Mouse (Mus musculus): Measurements from ENCODE around the gene Exoc3l2.

Gene Exoc3l2

DNA sequence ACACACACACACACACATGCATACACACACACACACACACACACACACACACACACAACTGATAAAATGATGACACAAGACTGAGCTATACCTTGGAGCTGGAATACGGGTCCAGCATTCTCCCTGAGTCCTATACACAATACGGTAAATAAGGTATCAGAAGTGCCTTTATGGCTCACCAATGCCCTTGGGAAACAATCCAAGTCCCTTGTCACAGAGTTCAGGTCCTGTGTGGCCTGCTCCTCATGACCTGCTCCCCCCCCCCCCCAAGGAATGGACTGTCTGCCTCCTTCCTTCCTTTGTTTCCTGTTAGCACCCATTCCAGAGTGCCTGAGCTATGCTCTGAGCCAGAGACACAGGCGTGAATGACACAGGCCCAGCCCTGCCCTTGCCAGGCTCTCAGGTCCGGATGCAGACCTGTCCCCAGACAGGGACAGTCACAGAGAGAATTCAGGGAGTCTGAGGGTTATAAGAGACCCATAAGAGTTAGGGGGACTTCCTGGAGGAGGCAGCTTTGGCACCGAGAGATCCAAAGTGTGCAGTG is 3.5 kb downstream of the Exoc3l2 start:
- H3K4me1 ChIP-seq (replicated peaks; ENCODE audit: low read depth, low read length): peaks cover 77% of the 10 kb centered on the region
- no peaks in the 10 kb centered on the region for H3K9me3 ChIP-seq (ENCODE audit: low read length)
- H3K27me3 ChIP-seq (ENCODE audit: insufficient read depth, low read length): peaks cover 51% of the 10 kb centered on the region
- TF ChIP-seq NANOG (IDR thresholded peaks at IDR 0.05; ENCODE audit: borderline replicate concordance, low read length) (no peak), POU5F1 (IDR thresholded peaks at IDR 0.05; ENCODE audit: borderline replicate concordance, low read length) (no peak), CTCF (conservative IDR thresholded peaks at IDR 0.05; ENCODE audit: low read length) (no peak)
- H3K4me3 ChIP-seq (replicated peaks; ENCODE audit: low read length): no peak overlapping the region
- H3K36me3 ChIP-seq (ENCODE audit: insufficient read depth, low read length): no peaks in the 10 kb centered on the region

DNA sequence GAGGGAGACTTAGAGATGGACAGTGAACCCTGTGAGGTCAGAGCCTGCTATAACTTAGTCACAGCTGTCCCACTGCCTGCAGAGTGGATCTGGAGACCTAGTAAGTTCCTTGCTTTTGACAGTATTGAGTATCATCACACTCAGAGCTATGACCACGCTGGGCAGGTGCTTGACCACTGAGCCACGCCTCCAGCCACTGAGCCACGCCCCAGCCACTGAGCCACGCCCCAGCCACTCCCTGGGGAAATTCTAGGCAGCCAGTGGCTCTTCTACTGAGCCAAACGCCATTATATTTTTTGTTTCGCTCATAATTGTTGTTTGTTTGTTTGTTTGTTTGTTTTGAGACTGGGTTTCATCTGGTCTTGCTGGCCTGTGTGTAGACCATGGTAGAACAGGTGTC is 4.5 kb downstream of the Exoc3l2 start:
- Histone ChIP-seq H3K36me3 (ENCODE audit: insufficient read depth, low read length) (no peaks in the 10 kb centered on the region), H3K4me3 (replicated peaks; ENCODE audit: low read length) (no peak overlapping the region), H3K4me1 (replicated peaks; ENCODE audit: low read depth, low read length) (peaks cover 77% of the 10 kb centered on the region), H3K27me3 (ENCODE audit: insufficient read depth, low read length) (peaks cover 61% of the 10 kb centered on the region), H3K9me3 (ENCODE audit: low read length) (no peaks in the 10 kb centered on the region)
- TF ChIP-seq POU5F1 (IDR thresholded peaks at IDR 0.05; ENCODE audit: borderline replicate concordance, low read length) (no peak), CTCF (conservative IDR thresholded peaks at IDR 0.05; ENCODE audit: low read length) (no peak), NANOG (IDR thresholded peaks at IDR 0.05; ENCODE audit: borderline replicate concordance, low read length) (no peak)

DNA sequence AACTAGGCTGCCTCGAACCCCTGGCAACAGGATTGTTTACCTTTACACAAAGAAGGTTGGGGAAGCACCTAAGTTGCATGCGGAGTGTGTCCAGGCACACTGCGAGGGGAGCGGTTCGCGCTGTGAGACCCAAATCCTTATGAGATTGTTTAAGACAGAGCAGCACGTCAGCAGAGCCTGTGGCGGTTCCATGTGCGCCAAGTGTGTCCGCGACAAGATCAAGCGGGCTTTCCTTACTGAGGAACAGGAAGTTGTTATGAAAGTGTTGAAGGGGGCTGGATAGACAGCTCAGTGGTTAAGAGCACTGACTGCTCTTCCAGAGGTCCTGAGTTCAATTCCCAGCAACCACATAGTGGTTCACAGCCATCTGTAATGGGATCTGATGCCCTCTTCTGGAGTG is 5.1 kb downstream of the Exoc3l2 start:
- Histone ChIP-seq H3K27me3 (ENCODE audit: insufficient read depth, low read length) (peaks cover 67% of the 10 kb centered on the region), H3K4me3 (replicated peaks; ENCODE audit: low read length) (no peak overlapping the region), H3K4me1 (replicated peaks; ENCODE audit: low read depth, low read length) (peaks cover 76% of the 10 kb centered on the region), H3K36me3 (ENCODE audit: insufficient read depth, low read length) (no peaks in the 10 kb centered on the region), H3K9me3 (ENCODE audit: low read length) (no peaks in the 10 kb centered on the region)
- TF ChIP-seq CTCF (conservative IDR thresholded peaks at IDR 0.05; ENCODE audit: low read length) (no peak), NANOG (IDR thresholded peaks at IDR 0.05; ENCODE audit: borderline replicate concordance, low read length) (no peak), POU5F1 (IDR thresholded peaks at IDR 0.05; ENCODE audit: borderline replicate concordance, low read length) (no peak)

DNA sequence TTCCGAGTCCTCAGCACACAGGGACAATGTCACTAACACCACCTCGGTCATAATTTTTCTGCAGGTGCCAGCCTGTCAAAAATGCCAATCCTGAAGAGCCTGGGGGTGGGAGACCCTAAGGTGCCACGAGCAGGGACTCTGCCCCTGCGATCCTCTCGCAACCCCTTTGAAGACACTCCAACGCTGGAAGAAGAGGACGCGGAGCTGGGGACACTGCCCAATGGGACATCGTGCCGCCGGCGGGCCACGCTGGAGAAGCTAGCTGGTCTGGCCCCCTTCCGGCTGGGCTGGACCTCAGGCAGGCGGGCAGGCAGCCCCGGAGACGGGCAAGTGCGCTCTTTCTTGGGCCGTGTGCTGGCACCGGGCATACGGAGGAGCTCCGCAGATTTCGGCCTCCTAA is 6.3 kb downstream of the Exoc3l2 start:
- TF ChIP-seq POU5F1 (IDR thresholded peaks at IDR 0.05; ENCODE audit: borderline replicate concordance, low read length): no peak
- TF ChIP-seq CTCF (conservative IDR thresholded peaks at IDR 0.05; ENCODE audit: low read length): no peak
- TF ChIP-seq NANOG (IDR thresholded peaks at IDR 0.05; ENCODE audit: borderline replicate concordance, low read length): no peak
- H3K4me3 ChIP-seq (replicated peaks; ENCODE audit: low read length): peak overlapping the region; percentile 77
- no peaks in the 10 kb centered on the region for H3K36me3 ChIP-seq (ENCODE audit: insufficient read depth, low read length)
- peaks cover 73% of the 10 kb centered on the region for H3K27me3 ChIP-seq (ENCODE audit: insufficient read depth, low read length)
- peaks cover 72% of the 10 kb centered on the region for H3K4me1 ChIP-seq (replicated peaks; ENCODE audit: low read depth, low read length)
- H3K9me3 ChIP-seq (ENCODE audit: low read length): no peaks in the 10 kb centered on the region

DNA sequence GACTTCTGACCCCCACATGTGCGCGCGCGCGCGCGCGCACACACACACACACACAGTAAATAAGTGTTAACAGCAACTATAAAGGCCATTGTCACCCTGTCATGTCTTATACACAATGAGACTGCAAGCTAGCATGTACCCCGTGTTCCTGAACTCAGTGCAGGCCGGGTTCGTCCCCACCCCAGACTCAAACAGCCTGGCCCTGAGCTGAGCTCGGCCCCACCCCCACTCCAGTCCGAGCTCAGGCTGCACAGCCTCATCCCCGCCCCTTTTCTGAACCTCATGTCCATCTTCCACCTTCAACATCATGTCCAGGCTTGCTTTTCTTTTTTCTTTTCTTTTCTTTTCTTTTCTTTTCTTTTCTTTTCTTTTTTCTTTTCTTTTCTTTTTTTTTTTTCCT is 7.2 kb downstream of the Exoc3l2 start:
- H3K27me3 ChIP-seq (ENCODE audit: insufficient read depth, low read length): peaks cover 74% of the 10 kb centered on the region
- peaks cover 63% of the 10 kb centered on the region for H3K4me1 ChIP-seq (replicated peaks; ENCODE audit: low read depth, low read length)
- TF ChIP-seq NANOG (IDR thresholded peaks at IDR 0.05; ENCODE audit: borderline replicate concordance, low read length) (no peak), POU5F1 (IDR thresholded peaks at IDR 0.05; ENCODE audit: borderline replicate concordance, low read length) (no peak), CTCF (conservative IDR thresholded peaks at IDR 0.05; ENCODE audit: low read length) (no peak)
- peaks cover 3% of the 10 kb centered on the region; the same call in 1 of the 2 replicates for H3K9me3 ChIP-seq (ENCODE audit: low read length)
- H3K4me3 ChIP-seq (replicated peaks; ENCODE audit: low read length): no peak overlapping the region
- H3K36me3 ChIP-seq (ENCODE audit: insufficient read depth, low read length): no peaks in the 10 kb centered on the region

DNA sequence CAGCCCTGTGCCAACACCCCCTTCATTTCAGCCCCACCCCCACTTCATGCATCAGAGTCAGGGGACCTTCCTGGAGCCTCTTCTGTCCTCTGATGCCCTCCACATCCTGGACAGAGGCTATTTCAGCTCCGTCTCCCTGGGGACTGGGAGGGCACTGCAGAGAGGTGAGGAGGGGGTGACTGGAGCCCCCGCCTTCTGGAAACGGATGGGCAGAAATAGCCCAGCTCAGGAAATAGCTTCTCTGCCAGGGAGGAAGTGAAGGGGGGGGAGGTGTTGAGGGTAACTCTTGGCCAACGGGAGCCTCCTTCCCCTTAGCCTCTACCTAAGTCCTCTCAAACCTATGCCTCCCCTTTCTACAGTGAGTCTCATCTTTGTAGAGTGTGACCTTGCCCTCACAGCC is 9.3 kb downstream of the Exoc3l2 start:
- H3K27me3 ChIP-seq (ENCODE audit: insufficient read depth, low read length): peaks cover 73% of the 10 kb centered on the region
- H3K36me3 ChIP-seq (ENCODE audit: insufficient read depth, low read length): no peaks in the 10 kb centered on the region
- H3K4me1 ChIP-seq (replicated peaks; ENCODE audit: low read depth, low read length): peaks cover 52% of the 10 kb centered on the region
- no peak for TF ChIP-seq NANOG (IDR thresholded peaks at IDR 0.05; ENCODE audit: borderline replicate concordance, low read length)
- TF ChIP-seq CTCF (conservative IDR thresholded peaks at IDR 0.05; ENCODE audit: low read length): no peak
- TF ChIP-seq POU5F1 (IDR thresholded peaks at IDR 0.05; ENCODE audit: borderline replicate concordance, low read length): no peak
- no peak overlapping the region for H3K4me3 ChIP-seq (replicated peaks; ENCODE audit: low read length)
- H3K9me3 ChIP-seq (ENCODE audit: low read length): peaks cover 4% of the 10 kb centered on the region; the same call in 1 of the 2 replicates

DNA sequence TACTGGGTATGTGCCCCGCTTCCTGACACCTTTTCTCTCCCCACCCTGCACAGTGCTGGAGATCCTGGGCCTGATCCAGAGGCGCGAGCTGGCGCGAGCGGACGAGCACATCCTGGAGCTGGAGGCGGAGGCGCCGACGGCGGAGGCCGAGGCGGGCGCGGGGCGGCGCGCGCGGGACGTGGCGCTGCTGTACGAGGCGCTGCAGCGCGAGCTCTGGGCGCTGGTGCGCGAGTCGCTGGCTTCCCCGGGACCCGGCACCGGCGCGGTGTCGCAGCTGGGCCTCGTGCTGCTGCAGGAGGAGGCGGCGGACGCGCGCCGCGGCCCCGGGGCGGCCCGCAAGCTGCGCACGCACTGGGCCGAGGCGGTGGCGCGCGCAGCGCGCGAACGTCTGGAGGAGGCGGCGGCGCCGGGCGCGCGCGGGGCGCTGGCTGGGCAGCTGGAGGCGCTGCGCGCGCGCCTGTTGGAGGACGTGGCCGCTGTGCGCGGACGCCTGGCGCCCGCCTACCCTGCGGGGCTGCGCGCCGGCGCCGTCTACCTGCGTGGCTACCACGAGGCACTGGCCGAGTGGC is 10.8 kb downstream of the Exoc3l2 start:
- peak overlapping the region; percentile 79 for H3K4me3 ChIP-seq (replicated peaks; ENCODE audit: low read length)
- H3K9me3 ChIP-seq (ENCODE audit: low read length): peaks cover 4% of the 10 kb centered on the region; the same call in 1 of the 2 replicates
- H3K4me1 ChIP-seq (replicated peaks; ENCODE audit: low read depth, low read length): peaks cover 51% of the 10 kb centered on the region
- no peaks in the 10 kb centered on the region for H3K36me3 ChIP-seq (ENCODE audit: insufficient read depth, low read length)
- peaks cover 77% of the 10 kb centered on the region for H3K27me3 ChIP-seq (ENCODE audit: insufficient read depth, low read length)
- TF ChIP-seq CTCF (conservative IDR thresholded peaks at IDR 0.05; ENCODE audit: low read length): no peak
- no peak for TF ChIP-seq POU5F1 (IDR thresholded peaks at IDR 0.05; ENCODE audit: borderline replicate concordance, low read length)
- no peak for TF ChIP-seq NANOG (IDR thresholded peaks at IDR 0.05; ENCODE audit: borderline replicate concordance, low read length)

DNA sequence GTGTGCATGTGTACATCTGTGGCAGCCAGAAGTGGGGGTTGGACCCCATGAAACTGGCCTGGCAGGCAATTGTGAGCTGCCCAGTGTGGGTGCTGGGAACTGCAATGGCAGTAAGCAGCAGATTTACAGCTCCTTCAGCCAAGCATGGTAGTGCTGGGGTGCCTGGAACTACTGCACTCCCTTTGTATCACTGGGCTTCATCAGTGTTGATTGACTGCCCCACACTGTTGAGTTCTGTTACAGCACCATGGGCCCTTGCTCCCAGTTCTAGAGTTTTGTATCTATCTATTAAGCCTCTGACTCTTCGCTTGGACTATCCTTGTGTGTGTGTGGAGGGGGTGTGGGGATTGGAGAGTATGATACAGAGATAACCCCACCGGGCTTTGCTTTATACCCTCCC is 14.0 kb downstream of the Exoc3l2 start:
- H3K4me1 ChIP-seq (replicated peaks; ENCODE audit: low read depth, low read length): peaks cover 32% of the 10 kb centered on the region
- H3K36me3 ChIP-seq (ENCODE audit: insufficient read depth, low read length): no peaks in the 10 kb centered on the region
- no peak overlapping the region for H3K4me3 ChIP-seq (replicated peaks; ENCODE audit: low read length)
- peaks cover 67% of the 10 kb centered on the region for H3K27me3 ChIP-seq (ENCODE audit: insufficient read depth, low read length)
- H3K9me3 ChIP-seq (ENCODE audit: low read length): peaks cover 4% of the 10 kb centered on the region; the same call in 1 of the 2 replicates
- no peak for TF ChIP-seq CTCF (conservative IDR thresholded peaks at IDR 0.05; ENCODE audit: low read length)
- TF ChIP-seq POU5F1 (IDR thresholded peaks at IDR 0.05; ENCODE audit: borderline replicate concordance, low read length): no peak
- no peak for TF ChIP-seq NANOG (IDR thresholded peaks at IDR 0.05; ENCODE audit: borderline replicate concordance, low read length)

Data from E14TG2a.4 (cell line).